Mouse (Mus musculus) brain, embryonic 14.5 days (tissue): ENCODE results near the gene Pf4. TPM values are rescaled to one million over a fixed set of nuclear protein-coding genes. Genes with fewer than 3 reads are reported as not detected.
"Not testable (repeated sequence)": the region's sequence is repeated elsewhere in the genome, so short reads cannot be mapped to it uniquely, and the experiment has no call there.

Experiments
- DNase-seq: peaks from one replicate; pipeline ENCODE4 v3.0.0-alpha.2; 2011; ENCODE audit warnings: low read depth
- CTCF ChIP-seq: fragments of 200-500 bp; IDR thresholded peaks from 2 replicates; pipeline ENCODE4 v1.5.1; 2012; ENCODE audit warnings: inconsistent platforms, mild to moderate bottlenecking, moderate library complexity, borderline replicate concordance; ENCODE audit not compliant: insufficient read depth, insufficient read length; ENCODE audit errors: extremely low read depth
- POLR2A ChIP-seq: fragments of 200-500 bp; IDR thresholded peaks from 2 replicates; pipeline ENCODE4 v1.6.1; 2012; ENCODE audit warnings: mild to moderate bottlenecking, inconsistent platforms, borderline replicate concordance; ENCODE audit not compliant: poor library complexity, insufficient read depth, insufficient read length, severe bottlenecking; ENCODE audit errors: extremely low read depth
- polyA plus RNA-seq: library from polyadenylated mRNA; depleted of rRNA; stranded (reverse); fragments of >200 nt; gene quantifications from 2 replicates; pipeline ENCODE4 v1.2.3, GENCODE M21; 2012; rRNA removed

Pf4 gene
- polyA plus RNA-seq, 1 experiment, result 21.4 TPM

- no peak for DNase-seq
- TF ChIP-seq POLR2A, result no peak
- TF ChIP-seq CTCF, result no peak
These were observed 17.3 kb downstream of the Pf4 start for GRCm38 (mm10) chr5:90789306-90790073.

GRCm38 (mm10) chr5:90790074-90790502, 17.9 kb downstream of the Pf4 start:
- no peak for TF ChIP-seq CTCF
- TF ChIP-seq POLR2A, result no peak
- no peak for DNase-seq

- DNase-seq, result no peak
- TF ChIP-seq CTCF, result no peak
- no peak for TF ChIP-seq POLR2A
These were observed 22.0 kb downstream of the Pf4 start, which contains the start of gene Cxcl15 for GRCm38 (mm10) chr5:90794195-90794625. Gene Cxcl15 (plus strand): TSS chr5:90794534.

GRCm38 (mm10) chr5:90795392-90795791, 23.2 kb downstream of the Pf4 start:
- DNase-seq, result not testable (repeated sequence)

GRCm38 (mm10) chr5:90804574-90804973, 32.3 kb downstream of the Pf4 start:
- TF ChIP-seq POLR2A (no peak), CTCF (no peak)
- DNase-seq, result no peak

GRCm38 (mm10) chr5:90806050-90806449, 33.8 kb downstream of the Pf4 start:
- DNase-seq, result peak; percentile 9
- no peak for TF ChIP-seq CTCF
- TF ChIP-seq POLR2A, result no peak

- DNase-seq, result no peak
- TF ChIP-seq CTCF (no peak), POLR2A (no peak)
These were observed 35.1 kb downstream of the Pf4 start for GRCm38 (mm10) chr5:90807176-90807950.

GRCm38 (mm10) chr5:90819756-90820155, 47.5 kb downstream of the Pf4 start:
- DNase-seq, result no peak
- no peak for TF ChIP-seq POLR2A
- TF ChIP-seq CTCF, result no peak

Other genes starting within 250 kb of the Pf4 start
- 0.03 and 0.04 TPM in 2 replicates for gene 5830473C10Rik, start 211.3 kb upstream of the Pf4 start, polyA plus RNA-seq
- 0.79 and 1.1 TPM in 2 replicates for gene Rassf6, start 131.8 kb upstream of the Pf4 start, polyA plus RNA-seq
- 0.04 and 0.06 TPM in 2 replicates for gene Cxcl5, start 13.1 kb upstream of the Pf4 start, polyA plus RNA-seq
- 0.79 and 1.6 TPM in 2 replicates for gene Ppbp, start 3.9 kb upstream of the Pf4 start, polyA plus RNA-seq
- 0.09 TPM in 1 of 2 replicates, not detected in the other for gene Cxcl3, start 13.7 kb downstream of the Pf4 start, polyA plus RNA-seq
- not detected in 2 replicates for gene Cxcl15, start 22.1 kb downstream of the Pf4 start, polyA plus RNA-seq
- 0.11 and 0.25 TPM in 2 replicates for gene Cxcl1, start 118.8 kb downstream of the Pf4 start, polyA plus RNA-seq
- not detected in 2 replicates for gene Cxcl2, start 131.4 kb downstream of the Pf4 start, polyA plus RNA-seq
- 64.9 and 81.9 TPM in 2 replicates for gene Mthfd2l, start 158.7 kb downstream of the Pf4 start, polyA plus RNA-seq